Mouse (Mus musculus) right cerebral cortex, postnatal 4 days (tissue): ENCODE data around the gene Ppm1j.
"Not testable (repeated sequence)": the region's sequence is repeated elsewhere in the genome, so short reads cannot be mapped to it uniquely, and the experiment has no call there.

Experiments
- DNase-seq: peaks from one replicate; pipeline ENCODE4 v3.0.0-alpha.2; 2022

Ppm1j gene

DNA sequence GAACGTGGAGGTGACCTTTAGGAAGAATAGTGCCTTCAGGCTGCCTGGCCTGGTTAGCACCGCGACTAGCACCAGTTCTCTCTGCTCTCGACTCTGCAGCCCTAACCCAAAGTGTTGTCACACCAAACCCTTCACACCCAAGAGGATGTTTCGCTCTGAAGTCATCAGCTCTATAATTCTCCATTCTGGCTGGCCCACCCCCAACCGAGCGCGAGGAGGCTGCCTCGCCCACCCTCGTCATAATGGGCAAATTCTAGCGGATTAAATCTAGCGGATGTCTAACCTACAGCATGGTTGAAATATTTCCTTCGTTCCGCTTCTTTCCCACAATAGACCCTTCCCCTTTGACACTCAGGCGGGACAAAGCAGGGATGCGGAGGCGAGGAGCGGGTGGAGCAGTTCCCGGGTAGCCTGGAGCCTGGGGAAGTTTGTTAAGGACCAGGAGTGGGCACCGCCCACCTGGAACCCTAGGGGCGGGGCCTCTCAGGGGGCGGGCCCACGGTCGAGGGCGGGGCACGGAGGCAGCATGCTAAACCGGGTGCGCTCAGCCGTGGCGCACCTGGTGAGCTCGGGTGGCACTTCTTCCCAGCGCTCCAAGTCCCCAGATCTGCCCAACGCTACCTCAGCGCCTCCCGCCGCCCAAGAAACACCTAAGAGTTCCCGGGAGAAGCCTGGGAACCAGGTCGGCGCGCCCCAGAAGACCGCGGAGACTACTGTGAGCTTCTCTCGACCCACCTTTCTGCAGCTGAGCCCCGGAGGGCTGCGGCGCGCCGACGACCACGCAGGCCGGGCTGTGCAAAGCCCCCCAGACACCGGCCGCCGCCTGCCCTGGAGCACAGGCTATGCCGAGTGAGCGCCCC lies at the start of gene Ppm1j:
Gene Ppm1j, plus strand, starts transcription at position 496 of the 860 bp plus-strand sequence.
- DNase-seq, result no peak

DNA sequence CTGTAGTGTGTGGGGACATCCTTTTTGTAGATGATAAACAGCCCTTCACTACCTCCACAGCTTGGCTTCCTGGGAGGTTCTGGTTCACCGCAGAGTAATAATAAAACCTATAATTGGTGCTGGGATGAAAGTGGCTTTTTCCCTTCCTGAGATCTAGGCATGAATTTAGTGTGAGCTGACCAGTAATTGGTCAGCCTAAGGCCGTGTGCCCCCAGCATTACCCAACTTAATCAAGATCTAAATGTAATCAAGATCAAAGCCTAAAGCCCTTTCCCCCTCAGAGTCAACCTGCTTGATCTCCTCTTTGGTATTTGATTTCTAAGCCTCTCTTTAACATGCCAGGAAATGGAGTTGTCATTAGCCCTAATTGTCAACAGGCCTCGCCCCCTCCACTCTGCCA lies 47.9 kb upstream of the Ppm1j start:
- no peak for DNase-seq

DNA sequence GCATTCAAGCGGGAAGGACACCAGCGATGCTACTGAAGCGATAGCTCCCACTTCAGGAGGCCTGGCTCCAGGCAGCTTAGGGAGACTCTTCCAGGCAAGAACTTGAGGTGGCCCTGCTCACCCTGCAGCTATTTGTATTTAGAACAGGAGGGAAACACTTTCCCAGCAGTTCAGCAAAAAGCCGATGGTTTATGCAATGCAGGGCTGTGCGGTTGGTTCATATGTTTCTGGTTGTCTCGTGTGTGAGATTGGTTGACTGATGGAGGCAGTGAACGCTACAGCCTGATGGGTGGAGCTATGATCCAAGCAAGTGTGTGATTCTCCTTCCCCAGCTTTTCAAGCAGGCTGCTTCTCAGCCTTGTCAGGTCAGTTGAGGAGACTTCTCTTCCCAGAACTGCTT lies 46.2 kb upstream of the Ppm1j start:
- DNase-seq, result no peak

DNA sequence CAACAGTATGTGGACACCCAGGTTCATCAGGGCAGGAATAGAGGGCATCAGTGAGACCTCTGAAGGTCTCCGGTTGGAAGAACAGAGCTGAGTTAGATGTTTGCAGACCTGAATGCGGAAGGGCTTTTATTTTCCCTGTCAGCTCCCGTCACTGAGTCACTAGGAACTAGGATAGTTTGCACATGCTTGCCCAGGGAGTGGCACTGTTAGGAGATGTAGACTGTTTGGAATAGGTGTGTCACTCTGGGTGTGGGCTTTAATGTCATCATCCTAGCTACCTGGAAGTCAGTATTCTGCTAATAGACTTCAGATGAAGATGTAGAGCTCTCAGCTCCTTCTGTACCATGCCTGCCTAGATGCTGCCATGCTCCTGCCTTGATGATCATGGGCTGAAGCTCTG lies 38.9 kb upstream of the Ppm1j start:
- no peak for DNase-seq

DNA sequence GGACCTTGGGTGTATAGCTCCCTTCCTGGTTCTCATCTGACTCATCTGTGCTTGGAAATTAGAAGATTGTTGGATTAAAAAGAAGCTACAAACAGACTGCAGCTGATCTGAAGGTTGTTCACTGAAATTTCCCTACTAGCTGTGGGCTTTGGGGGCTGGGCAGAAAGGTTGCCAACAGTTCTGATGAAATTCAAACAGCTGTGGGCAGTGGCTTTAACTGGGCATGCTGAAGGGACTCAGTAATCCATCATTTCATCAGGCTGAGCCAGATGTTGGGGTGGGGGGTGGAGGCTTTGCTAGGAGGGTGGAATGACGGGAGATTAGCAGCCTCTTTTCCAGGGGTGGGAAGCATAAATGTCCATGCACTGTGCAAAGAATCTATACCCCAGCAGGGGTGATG lies 37.7 kb upstream of the Ppm1j start:
- no peak for DNase-seq

DNA sequence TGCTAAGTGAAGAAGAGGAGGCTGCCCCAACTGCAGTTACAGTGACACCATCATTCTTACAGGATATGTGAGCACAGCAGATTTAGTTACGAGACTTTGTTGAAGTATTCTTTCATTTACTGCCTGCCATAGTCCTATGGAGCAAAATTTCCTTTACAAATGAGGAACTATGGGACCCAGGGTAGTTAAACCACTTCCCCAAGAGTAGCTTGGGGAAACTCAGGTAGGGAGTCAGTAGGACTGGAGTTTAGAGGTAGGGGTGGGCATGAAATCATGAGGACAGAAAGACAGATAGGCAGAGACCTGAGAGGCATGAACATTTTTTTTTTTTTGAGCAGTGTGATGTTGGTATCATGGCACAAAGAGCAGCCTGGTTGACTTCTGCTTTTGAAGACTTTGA lies 37.0 kb upstream of the Ppm1j start:
- DNase-seq, result no peak

DNA sequence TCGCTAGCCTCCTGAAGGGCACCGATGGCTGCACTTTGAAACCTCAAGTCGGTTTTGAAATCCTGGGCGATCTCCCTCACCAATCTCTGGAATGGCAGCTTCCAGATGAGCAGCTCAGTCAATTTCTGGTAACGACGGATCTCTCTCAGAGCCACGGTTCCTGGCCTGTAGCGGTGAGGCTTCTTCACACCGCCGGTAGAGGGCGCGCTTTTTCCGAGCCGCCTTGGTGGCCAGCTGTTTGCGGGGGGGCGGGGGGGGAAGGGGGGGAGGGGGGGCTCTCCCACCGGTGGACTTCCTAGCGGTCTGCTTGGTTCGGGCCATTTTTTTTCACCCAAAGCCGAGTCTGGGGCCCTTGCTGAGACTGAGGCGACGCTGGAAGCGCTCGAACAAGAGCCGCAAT lies 28.0 kb upstream of the Ppm1j start:
- peak; percentile 17 for DNase-seq

DNA sequence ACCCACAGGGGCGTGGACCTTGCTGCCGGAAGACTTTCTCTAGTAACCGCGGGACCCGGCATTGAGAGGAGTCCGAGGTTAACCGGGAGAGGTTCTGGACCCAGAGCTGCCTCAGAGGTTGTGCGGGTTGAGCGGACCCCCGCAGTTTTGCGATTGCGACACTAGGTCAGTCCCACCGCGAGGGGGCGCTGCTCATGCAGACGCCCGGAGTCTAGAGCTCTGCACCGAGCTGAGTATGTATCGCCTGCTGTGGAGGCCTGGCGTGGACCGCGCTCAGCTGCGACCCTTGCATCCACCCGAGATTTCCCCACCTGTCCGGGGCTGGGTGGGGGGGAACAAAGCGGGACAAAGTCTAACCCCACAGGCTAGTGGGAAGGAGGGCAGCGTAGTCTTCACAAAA lies 22.4 kb upstream of the Ppm1j start:
- peak; percentile 86 for DNase-seq

DNA sequence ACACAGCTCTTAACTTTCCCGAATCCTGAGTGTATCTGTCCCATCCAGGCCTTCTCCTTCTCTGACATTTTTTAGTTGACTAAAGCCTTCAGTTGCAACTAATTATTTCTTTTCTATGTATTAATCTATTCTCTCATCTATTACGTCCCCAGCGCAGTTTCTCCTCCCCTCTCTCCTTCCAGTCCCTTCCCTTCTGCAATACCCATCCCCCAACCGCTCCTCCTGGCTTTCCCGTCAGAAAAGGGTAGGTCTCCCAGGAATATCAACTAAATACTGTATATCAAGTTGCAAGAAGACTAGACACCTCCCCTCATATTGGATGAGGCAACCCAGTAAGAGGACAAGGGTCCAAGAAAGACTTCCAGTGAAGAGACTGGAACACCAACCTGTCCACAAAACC lies 22.0 kb upstream of the Ppm1j start:
- no peak for DNase-seq

DNA sequence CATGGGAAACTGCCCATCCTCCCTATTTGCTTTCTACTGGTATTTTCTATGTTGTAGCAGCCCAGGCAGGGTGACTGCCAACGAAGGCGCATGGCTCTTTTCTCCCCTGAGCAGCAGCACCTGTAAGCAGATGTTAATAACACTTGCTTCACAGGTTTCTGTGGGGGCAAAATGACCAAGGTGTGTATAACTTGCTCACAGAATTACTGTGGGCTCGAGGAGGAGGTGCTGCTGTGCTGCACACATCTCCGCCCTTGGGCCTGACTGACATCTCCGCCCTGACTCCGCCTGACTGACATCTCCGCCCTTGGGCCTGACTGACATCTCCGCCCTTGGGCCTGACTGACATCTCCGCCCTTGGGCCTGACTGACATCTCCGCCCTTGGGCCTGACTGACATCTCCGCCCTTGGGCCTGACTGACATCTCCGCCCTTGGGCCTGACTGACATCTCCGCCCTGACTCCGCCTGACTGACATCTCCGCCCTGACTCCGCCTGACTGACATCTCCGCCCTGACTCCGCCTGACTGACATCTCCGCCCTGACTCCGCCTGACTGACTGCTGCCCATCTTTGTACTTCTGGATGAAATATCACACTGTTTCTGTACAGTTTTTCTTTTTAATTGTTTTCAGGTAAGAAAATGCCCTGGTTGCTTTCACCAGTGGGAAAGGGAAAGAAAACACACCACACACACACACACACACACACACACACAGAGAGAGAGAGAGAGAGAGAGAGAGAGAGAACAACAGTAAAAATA lies 18.6 kb upstream of the Ppm1j start:
- not testable (repeated sequence) for DNase-seq

DNA sequence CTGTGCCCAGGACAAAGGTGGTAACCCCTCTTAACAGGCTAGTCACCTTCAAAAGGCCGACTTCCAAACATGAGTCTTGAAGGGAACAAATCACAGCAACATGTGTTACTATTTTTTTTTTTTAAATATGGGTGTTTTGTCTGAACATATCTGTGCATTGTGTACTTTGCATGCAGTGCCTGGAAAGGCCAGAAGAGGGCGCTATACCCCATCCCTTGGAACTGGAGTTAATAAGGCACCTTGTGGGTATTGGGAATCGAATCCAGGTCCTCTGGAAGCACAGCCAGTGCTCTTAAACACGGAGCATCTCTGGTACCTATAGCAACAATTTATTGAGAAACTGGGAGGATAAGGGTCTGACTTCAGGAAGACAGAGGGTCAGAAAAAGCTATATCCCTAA lies 15.8 kb upstream of the Ppm1j start:
- DNase-seq, result no peak

DNA sequence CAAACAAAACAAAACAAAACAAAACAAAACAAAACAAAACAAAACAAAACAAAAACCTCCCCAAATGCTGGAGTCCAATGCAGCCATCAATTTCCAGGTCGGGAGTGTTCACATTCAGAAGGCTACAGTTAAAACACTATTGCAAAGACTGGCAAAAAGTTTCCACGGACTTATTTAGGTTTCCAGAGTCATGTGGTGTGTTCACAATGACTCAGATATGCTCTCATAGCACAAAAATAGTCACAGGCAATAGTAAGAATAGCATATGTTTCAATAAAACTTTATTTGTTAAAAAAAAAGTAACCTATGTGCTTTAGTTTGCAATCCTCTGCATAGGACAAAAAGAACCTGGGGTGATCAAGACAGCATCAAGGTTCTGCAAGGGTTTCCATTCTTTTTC lies 13.7 kb upstream of the Ppm1j start:
- DNase-seq, result no peak

DNA sequence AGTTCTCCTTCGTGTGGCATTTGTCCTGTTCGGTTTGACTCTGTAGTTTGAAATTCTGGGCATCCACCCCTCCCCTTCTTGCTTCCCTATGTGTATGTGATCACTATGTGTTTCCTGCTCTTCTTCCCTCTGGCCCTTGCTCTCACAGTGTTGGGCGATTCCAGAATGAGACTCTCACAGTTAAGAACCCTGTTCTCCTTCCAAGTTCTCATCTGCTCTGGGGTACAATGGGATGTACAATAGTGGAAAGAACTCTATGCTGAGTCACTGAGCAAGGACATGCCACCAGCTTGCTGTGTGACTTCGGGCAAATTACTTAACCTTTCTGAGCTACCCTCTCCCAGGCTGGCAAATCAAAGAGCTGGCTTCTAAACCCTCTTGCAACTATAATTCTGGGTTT lies 13.1 kb upstream of the Ppm1j start:
- no peak for DNase-seq

DNA sequence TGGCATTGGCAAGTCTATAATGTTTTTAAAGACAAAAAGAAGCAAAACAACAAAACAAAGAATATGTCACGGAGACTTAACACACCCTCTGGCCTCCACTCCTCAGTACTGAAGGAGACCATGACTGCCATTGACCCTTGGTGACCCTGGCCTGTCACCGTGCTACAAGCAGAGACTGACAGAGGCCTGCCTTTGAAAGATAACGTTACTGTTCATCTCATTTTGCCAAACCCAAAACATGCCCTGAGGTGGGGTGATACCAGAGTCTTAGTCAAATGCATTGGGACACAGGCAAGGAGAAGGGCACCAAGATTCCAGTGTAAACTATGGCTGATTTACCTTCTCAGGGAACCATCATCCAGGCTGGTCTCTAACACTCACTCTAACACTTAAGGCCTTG lies 11.7 kb upstream of the Ppm1j start:
- DNase-seq, result no peak

DNA sequence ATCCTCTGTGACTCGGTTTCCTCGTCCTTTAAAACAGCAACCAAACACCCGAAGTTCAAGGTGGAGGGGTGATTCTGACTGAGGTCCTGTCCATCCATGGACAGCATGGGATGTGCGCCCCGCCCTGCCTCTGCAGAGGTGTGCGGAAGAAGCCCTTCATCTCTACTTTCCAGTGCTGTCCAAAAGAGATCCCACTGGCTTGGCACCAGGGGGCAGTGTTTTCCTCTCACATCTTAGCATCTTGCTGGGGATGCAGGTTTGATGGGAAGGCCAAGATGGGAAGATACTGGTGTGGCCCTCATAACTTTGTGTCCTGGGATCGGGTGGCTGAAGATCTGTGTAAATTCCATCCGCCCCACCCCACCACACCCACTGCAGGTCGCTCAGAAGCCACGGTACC lies 10.8 kb upstream of the Ppm1j start:
- peak; percentile 38 for DNase-seq

DNA sequence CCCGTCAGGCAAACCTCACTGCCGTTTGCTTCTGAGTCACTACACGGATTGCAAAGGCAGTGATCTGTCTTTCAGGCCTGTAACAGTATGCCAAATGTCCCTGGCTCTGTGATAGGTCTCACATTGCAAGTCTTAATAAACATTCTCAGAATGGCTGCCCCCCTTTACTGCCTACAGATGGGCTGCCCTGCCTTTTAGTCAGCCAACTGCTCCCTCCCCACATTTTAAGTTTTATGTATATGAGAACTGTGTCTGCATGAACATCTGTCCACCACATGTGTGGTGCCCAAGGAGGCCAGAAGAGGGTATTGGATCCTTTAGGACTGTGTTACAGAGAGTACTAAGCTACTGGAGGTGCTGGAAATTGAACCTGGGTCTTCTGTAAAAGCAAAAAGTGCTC lies 9.9 kb upstream of the Ppm1j start:
- no peak for DNase-seq

DNA sequence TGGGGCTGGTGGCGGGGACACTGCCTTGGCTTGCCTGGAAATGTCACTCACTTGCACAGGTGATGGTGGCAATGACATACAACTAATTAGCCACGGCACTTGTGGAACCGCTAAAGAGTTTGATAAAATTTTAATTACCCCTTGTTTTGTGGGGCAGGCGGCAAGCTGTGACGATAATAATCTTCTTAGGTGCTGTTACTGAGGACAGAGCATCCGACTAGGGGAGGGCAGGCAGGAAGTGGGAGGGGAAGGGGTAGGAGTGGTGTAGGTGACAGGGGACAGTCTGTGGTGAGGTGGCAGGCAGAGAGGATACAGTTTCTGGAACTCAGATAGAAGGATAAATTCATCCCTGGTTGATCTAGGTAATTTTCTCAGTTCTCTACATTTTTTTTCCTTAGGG lies 9.4 kb upstream of the Ppm1j start:
- DNase-seq, result no peak

DNA sequence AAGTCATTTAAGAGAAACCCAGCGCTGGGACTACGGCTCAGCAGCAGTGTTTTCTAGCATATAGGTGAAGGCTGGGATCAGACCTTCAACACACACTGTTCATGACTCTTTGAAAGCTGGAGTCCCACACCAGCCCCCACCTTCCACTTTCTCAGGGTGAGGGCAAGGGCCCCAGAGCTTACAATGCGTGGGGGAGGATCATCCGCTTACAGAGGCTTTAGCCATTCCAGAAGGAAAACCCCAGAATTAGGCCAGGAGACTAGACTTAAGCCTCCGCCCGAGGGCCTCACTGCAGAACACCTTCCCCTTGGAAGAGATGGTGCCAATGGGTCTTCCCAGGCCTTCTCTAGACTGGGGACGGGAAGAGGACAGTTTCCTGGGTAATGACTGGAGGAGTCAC lies 7.6 kb upstream of the Ppm1j start:
- no peak for DNase-seq

DNA sequence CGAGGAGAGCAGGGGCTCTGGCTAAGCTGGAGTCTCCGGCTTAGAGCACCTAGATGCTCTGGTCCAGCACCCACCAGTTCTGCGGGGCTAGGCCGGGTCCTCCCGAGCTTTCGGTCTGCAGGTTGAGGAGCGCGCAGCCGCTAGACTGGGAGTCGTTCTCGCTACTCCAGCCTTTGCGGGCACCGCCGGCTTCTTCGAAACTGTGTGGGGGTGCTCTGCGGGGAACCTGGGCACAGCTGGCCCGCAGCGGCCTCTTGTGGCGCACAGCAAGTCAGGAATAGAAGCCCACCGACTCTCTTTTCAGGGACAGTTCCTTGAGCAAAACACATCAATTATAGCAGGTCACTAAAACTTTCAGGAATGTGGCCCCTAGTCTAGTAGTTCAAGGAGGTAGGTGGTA lies 3.5 kb upstream of the Ppm1j start:
- DNase-seq, result peak; percentile 52

DNA sequence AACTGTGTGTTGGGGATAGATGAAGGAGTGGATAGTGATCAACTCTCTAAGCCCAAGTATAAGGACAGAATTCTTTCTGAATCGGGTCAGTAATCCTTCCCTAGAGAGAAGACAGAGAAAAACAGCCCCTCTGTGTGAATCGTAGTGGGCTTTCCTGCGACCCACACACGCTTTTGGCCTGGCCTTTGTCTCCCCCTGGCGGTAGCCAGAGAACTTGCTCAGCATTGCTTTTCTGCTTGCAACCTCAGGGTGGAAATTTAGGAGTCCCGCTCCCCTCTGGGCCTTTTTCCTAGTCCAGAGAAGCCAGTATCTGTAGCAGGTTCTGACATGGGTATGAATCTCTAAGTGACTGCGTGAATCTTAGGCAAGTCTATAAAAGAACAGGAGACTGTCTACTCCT lies 907 bp upstream of the Ppm1j start:
- peak; percentile 84 for DNase-seq

DNA sequence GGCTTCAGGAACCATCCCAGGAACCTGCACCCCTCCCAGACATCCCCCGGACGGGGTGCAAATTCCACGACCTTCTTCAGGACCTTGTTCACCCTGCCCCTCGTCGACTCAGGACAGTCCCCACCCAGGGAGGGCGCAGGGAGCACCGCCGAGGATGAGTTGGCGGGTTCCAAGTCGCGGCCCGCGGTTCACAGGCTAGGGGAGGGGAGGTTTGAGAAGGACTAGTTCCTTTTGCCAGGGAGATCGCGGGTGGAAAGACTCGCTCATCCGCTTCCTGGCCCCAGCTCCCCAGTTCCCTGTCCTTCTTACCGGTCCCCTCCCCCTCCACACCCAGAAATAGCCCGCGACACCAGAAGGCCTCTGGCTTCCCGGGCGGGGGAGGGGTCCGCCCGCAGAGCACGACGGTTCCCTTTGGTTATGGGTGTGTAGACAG lies 631 bp downstream of the Ppm1j start, which contains the start of gene Fam19a3:
Gene Fam19a3, minus strand, starts transcription at position 370 of the 433 bp plus-strand sequence.
- DNase-seq, result no peak

DNA sequence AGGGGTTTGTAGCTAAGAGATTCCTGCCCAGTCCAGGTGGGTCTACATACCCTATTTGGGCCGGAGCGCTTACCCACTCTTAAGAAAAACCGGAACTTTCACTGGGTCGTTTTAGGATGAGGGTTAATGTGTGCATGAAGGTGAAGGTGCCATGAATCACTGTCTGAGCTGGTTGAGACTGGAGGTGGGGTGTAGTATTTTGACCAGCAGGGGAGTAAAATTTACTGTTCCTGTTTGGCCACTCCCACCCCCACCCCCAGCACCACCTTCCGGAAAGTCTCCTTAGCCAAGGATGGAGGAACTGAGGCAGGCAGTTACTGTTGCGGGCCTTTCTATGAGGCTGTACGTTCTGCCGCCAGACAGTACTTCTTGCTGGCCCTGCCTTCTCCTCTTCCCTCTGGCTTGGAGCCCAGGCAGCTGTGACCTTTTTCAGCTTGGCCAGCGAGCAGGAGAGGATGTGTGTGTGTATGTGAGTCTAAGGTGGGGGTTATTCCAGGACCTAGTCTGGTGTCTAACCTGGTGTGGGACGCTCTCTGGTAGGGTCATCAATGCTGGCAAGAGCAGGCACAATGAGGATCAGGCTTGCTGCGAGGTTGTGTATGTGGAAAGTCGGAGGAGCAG lies 1.3 kb downstream of the Ppm1j start:
- no peak for DNase-seq

DNA sequence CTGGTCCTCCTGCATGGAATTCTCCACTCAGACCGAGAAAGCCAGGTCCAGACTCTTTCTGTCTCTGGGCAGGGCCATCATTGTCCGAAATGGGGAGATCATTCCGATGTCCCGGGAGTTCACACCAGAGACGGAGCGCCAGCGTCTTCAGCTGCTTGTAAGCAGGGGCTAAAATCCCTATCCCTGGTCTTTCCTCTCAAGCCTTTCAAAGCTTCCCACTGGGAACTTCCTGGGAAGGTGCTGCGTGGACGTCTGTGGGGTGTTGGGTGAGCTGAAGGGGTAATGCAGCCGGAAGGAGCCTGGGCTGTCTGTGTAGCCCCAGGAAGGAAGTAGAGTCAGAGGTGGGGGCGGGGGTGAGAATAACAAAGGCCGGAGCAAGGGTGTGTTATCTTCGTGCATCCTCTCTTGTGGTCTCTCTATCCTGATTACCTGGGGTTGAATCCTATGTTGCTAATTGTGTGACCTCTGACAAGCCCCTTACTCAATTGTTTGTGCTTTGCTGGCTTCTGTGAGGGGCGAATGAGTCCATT lies 3.2 kb downstream of the Ppm1j start:
- no peak for DNase-seq

DNA sequence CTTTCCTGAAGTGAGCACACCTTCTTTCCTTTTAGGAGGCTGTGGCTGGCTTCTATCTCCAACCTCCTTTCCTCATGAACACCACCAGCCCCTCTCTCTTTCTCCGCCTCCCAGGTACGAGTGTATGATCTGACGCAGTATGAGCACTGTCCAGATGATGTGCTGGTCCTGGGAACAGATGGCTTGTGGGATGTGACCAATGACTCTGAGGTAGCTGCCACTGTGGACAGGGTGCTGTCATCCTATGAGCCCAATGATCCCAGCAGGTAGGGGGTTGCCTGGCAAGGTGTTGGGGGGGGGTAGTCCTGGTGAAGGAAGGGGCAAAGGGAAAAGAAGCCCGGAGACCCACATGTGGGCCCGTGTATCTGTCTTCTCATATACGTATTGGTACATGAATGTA lies 4.4 kb downstream of the Ppm1j start:
- no peak for DNase-seq
